Mouse (Mus musculus): ENCODE results near the gene Grm8. TPM values are rescaled to one million over a fixed set of nuclear protein-coding genes. Genes with fewer than 3 reads are reported as not detected.

Grm8 gene
- polyA plus RNA-seq, 1 experiment from 2014 or later, result 8.8 TPM

- H3K27me3 ChIP-seq, result no peaks in the 10 kb centered on the region
- 94% methylated on average over 1 of the region's 1 CpGs for WGBS
- H3K27ac ChIP-seq, result no peak overlapping the region
- ATAC-seq (ENCODE audit: low FRiP score), result no peak
- no peaks in the 10 kb centered on the region for H3K36me3 ChIP-seq
- H3K4me2 ChIP-seq, result no peak overlapping the region
- H3K9me3 ChIP-seq, result no peaks in the 10 kb centered on the region
- H3K4me3 ChIP-seq, result no peak overlapping the region
- H3K9ac ChIP-seq, result no peak overlapping the region
- no peaks in the 10 kb centered on the region for H3K4me1 ChIP-seq (replicated peaks)
Measured at GRCm38 (mm10) chr6:28017653-28018052, 117.3 kb downstream of the Grm8 start.

- WGBS, result 92% methylated on average over 3 of the region's 3 CpGs
- H3K9ac ChIP-seq, result no peak overlapping the region
- no peak overlapping the region for H3K4me2 ChIP-seq
- ATAC-seq (ENCODE audit: low FRiP score), result no peak
- H3K4me1 ChIP-seq (replicated peaks), result no peaks in the 10 kb centered on the region
- no peak overlapping the region for H3K27ac ChIP-seq
- no peaks in the 10 kb centered on the region for H3K36me3 ChIP-seq
- H3K27me3 ChIP-seq, result no peaks in the 10 kb centered on the region
- no peaks in the 10 kb centered on the region for H3K9me3 ChIP-seq
- H3K4me3 ChIP-seq, result no peak overlapping the region
Measured at GRCm38 (mm10) chr6:28007001-28007400, 128.0 kb downstream of the Grm8 start.

DNA sequence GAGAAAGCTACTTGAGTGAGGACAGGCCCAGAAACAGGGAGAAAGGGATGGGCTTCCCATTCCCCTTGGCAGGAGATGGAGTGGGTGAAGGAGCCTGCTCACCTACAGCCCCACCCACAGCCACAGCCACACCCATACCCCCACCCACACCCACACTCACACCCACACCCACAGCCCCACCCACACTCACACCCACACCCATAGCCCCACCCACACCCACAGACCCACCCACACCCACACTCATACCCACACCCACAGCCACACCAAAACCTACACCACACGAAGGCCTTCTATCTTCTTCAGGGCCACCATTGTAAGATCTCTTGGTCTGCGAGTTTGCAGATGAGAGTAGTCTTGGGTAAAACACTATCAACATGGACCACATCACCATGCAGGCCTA, 137.7 kb downstream of the Grm8 start:
- no peaks in the 10 kb centered on the region for H3K4me1 ChIP-seq (replicated peaks)
- no peaks in the 10 kb centered on the region for H3K9me3 ChIP-seq
- no peak for ATAC-seq (ENCODE audit: low FRiP score)
- H3K27ac ChIP-seq, result no peak overlapping the region
- no peak overlapping the region for H3K9ac ChIP-seq
- 97% methylated on average over 2 of the region's 2 CpGs for WGBS
- H3K4me3 ChIP-seq, result no peak overlapping the region
- H3K36me3 ChIP-seq, result no peaks in the 10 kb centered on the region
- H3K4me2 ChIP-seq, result no peak overlapping the region
- no peaks in the 10 kb centered on the region for H3K27me3 ChIP-seq

DNA sequence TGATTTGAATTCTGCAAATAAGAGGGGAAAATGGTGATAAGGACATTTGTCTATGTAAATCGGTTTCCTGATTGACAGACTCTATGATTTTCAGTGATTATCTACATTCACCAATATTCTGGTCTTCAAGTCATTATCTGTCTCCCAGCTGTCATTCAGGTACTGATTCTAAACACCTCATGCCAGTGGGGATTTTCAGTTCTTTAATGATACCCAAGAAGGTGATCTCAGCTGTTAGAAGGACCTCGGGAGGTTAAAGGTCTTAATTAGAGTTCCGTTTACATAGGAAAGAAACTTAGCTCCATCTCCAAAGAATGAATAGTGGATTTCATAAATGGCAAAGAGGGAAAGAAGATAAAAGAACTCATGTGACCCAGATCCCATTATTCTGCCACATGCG, 143.7 kb downstream of the Grm8 start:
- Histone ChIP-seq H3K27me3 (no peaks in the 10 kb centered on the region), H3K4me2 (no peak overlapping the region), H3K9me3 (no peaks in the 10 kb centered on the region), H3K36me3 (no peaks in the 10 kb centered on the region), H3K27ac (no peak overlapping the region), H3K4me1 (replicated peaks) (no peaks in the 10 kb centered on the region), H3K9ac (no peak overlapping the region), H3K4me3 (no peak overlapping the region)
- ATAC-seq (ENCODE audit: low FRiP score), result no peak
- WGBS, result 68% methylated on average over 4 of the region's 4 CpGs

- Histone ChIP-seq H3K4me3 (no peak overlapping the region), H3K4me1 (replicated peaks) (no peaks in the 10 kb centered on the region), H3K9me3 (no peaks in the 10 kb centered on the region), H3K27me3 (no peaks in the 10 kb centered on the region), H3K9ac (no peak overlapping the region), H3K36me3 (no peaks in the 10 kb centered on the region), H3K27ac (no peak overlapping the region), H3K4me2 (no peak overlapping the region)
- 82% methylated on average over 3 of the region's 3 CpGs for WGBS
- ATAC-seq (ENCODE audit: low FRiP score), result no peak
Measured at GRCm38 (mm10) chr6:27982598-27982997, 152.4 kb downstream of the Grm8 start.

GRCm38 (mm10) chr6:27982021-27982420, 153.0 kb downstream of the Grm8 start:
- H3K4me1 ChIP-seq (replicated peaks), result no peaks in the 10 kb centered on the region
- ATAC-seq (ENCODE audit: low FRiP score), result no peak
- no peak overlapping the region for H3K9ac ChIP-seq
- H3K27me3 ChIP-seq, result no peaks in the 10 kb centered on the region
- no peak overlapping the region for H3K4me2 ChIP-seq
- H3K36me3 ChIP-seq, result no peaks in the 10 kb centered on the region
- 60% methylated on average over 1 of the region's 1 CpGs for WGBS
- no peaks in the 10 kb centered on the region for H3K9me3 ChIP-seq
- no peak overlapping the region for H3K27ac ChIP-seq
- H3K4me3 ChIP-seq, result no peak overlapping the region

- ATAC-seq (ENCODE audit: low FRiP score), result no peak
- Histone ChIP-seq H3K4me1 (replicated peaks) (no peaks in the 10 kb centered on the region), H3K9me3 (no peaks in the 10 kb centered on the region), H3K4me2 (no peak overlapping the region), H3K27ac (no peak overlapping the region), H3K4me3 (no peak overlapping the region), H3K27me3 (no peaks in the 10 kb centered on the region), H3K9ac (no peak overlapping the region), H3K36me3 (no peaks in the 10 kb centered on the region)
- 94% methylated on average over 5 of the region's 5 CpGs for WGBS
Measured at GRCm38 (mm10) chr6:27977361-27977760, 157.6 kb downstream of the Grm8 start.

DNA sequence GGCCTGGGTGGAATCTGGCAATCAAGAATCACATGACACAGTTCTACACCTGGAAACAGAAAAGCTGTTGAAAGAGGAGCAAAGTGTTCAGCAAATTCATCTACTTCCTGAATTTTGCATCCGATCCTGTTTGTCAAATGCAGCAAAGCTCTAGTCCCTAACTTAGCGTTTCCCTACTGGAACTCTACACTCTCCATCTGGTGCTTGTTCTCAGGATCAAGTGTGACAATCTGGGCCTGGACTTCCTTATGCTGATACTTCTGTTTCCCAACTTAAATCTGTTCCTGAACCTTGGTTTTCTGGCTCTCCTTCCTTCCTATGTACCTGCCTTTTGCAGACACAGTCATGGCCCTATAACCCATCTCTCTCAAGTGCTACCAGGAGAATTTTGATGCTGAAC, 166.1 kb downstream of the Grm8 start:
- WGBS, result 92% methylated on average over 2 of the region's 2 CpGs
- Histone ChIP-seq H3K4me2 (no peak overlapping the region), H3K36me3 (no peaks in the 10 kb centered on the region), H3K9me3 (no peaks in the 10 kb centered on the region), H3K4me3 (no peak overlapping the region), H3K27me3 (no peaks in the 10 kb centered on the region), H3K9ac (no peak overlapping the region), H3K4me1 (replicated peaks) (no peaks in the 10 kb centered on the region), H3K27ac (no peak overlapping the region)
- no peak for ATAC-seq (ENCODE audit: low FRiP score)

- Histone ChIP-seq H3K9ac (no peak overlapping the region), H3K4me2 (no peak overlapping the region), H3K27me3 (no peaks in the 10 kb centered on the region), H3K27ac (no peak overlapping the region), H3K4me3 (no peak overlapping the region), H3K36me3 (no peaks in the 10 kb centered on the region), H3K4me1 (replicated peaks) (no peaks in the 10 kb centered on the region), H3K9me3 (no peaks in the 10 kb centered on the region)
- 93% methylated on average over 3 of the region's 3 CpGs for WGBS
- no peak for ATAC-seq (ENCODE audit: low FRiP score)
Measured at GRCm38 (mm10) chr6:27967037-27967436, 167.9 kb downstream of the Grm8 start.

- H3K9ac ChIP-seq, result no peak overlapping the region
- WGBS, result 83% methylated on average over 2 of the region's 2 CpGs
Measured at GRCm38 (mm10) chr6:27965237-27965636, 169.7 kb downstream of the Grm8 start.

GRCm38 (mm10) chr6:27963887-27964286, 171.1 kb downstream of the Grm8 start:
- no peak overlapping the region for H3K9ac ChIP-seq
- no peaks in the 10 kb centered on the region for H3K27me3 ChIP-seq
- H3K4me1 ChIP-seq (replicated peaks), result no peaks in the 10 kb centered on the region
- H3K9me3 ChIP-seq, result no peaks in the 10 kb centered on the region
- H3K4me3 ChIP-seq, result no peak overlapping the region
- H3K4me2 ChIP-seq, result no peak overlapping the region
- no peaks in the 10 kb centered on the region for H3K36me3 ChIP-seq
- no peak for ATAC-seq (ENCODE audit: low FRiP score)
- no peak overlapping the region for H3K27ac ChIP-seq
- 75% methylated on average over 1 of the region's 1 CpGs for WGBS

More at GRCm38 (mm10) chr6:27965237-27965636, 169.7 kb downstream of the Grm8 start:
- Histone ChIP-seq H3K27ac (no peak overlapping the region), H3K4me2 (no peak overlapping the region), H3K9me3 (no peaks in the 10 kb centered on the region), H3K4me1 (replicated peaks) (no peaks in the 10 kb centered on the region), H3K27me3 (no peaks in the 10 kb centered on the region), H3K36me3 (no peaks in the 10 kb centered on the region), H3K4me3 (no peak overlapping the region)
- ATAC-seq (ENCODE audit: low FRiP score), result no peak

DNA sequence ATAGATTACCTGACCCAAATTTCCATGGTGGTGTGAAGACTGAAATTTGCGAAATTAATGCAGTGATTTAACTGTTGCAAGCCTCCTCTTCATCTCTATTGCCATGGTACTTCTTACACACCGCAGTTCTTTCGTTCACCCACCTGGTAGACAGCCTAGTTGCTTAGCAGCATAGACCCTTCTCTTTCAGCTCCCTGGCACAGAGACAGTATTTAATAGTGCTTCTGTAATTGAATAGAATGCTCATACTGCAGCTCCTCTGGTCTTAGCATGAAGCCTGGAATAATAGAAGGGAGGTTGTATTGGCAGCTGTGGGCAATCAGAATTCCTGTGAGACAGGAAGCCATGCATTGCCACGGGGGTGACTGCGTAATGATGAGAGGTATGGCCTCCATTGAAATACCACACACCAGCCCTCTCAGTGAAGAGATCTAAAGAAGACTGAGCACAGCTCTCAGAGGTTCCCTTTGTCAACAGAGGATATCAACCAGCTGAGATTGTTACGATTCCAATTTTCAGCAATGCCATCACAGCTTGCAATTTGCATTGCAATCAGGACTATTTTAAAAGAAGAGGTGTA, 178.6 kb downstream of the Grm8 start:
- 76% methylated on average over 6 of the region's 6 CpGs for WGBS
- ATAC-seq (ENCODE audit: low FRiP score), result no peak
- no peak overlapping the region for H3K27ac ChIP-seq
- H3K4me2 ChIP-seq, result no peak overlapping the region
- no peaks in the 10 kb centered on the region for H3K9me3 ChIP-seq
- no peaks in the 10 kb centered on the region for H3K36me3 ChIP-seq
- H3K9ac ChIP-seq, result no peak overlapping the region
- no peaks in the 10 kb centered on the region for H3K27me3 ChIP-seq
- no peak overlapping the region for H3K4me3 ChIP-seq
- H3K4me1 ChIP-seq (replicated peaks), result peaks cover 2% of the 10 kb centered on the region; the same call in 1 of the 2 replicates

GRCm38 (mm10) chr6:27951433-27951832, 183.5 kb downstream of the Grm8 start:
- Histone ChIP-seq H3K36me3 (no peaks in the 10 kb centered on the region), H3K9me3 (no peaks in the 10 kb centered on the region), H3K4me3 (no peak overlapping the region), H3K27me3 (no peaks in the 10 kb centered on the region), H3K4me1 (replicated peaks) (peaks cover 10% of the 10 kb centered on the region), H3K9ac (no peak overlapping the region), H3K4me2 (no peak overlapping the region), H3K27ac (no peak overlapping the region)
- 59% methylated on average over 5 of the region's 5 CpGs for WGBS
- no peak for ATAC-seq (ENCODE audit: low FRiP score)

Data from hindbrain, embryonic 13.5 days (tissue).